Mouse (Mus musculus) cerebellum, adult 11-12 months (tissue): ENCODE results near the gene Prom1.
A peak's percentile ranks its signal among the peaks of the same experiment; 100 is the strongest.

Experiments
- DNase-seq: peaks from one replicate; pipeline ENCODE4 v3.0.0; 2022

Prom1 gene

DNA sequence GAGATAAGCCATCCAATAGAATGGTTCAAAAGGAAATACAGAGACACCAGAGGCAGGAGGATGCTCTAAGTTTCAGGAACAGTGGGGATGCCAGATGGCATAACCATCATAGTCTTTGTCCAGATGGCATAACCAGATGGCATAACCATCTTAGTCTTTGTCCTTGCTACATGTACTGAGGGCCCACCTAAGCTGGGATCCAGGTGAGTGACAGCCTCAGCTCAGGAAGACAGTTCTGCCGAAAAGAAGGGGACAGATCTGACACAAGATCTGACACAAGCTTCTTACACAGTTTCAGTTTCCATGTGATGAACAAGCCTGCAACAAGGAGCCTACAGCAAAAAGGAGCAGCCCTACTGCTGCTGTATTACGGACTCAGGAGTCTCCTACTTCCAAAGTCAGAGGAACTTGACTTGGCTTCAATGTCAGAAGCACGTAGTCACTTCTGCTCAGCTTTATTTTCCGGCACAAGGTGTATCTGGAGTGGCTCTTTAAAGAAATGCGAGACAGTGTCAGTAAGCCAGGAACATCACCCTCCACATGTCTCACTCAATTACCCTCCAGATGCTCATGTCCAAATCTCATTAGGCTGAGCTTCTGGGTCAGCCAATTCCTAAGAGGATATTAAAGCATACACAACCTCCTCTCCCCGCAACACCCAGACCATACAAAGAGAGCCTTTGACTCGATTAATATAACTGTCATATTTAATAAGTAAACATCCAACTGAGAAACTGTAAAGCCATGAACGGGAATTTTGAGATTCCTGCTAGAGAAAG lies 21.4 kb downstream of the Prom1 start:
- DNase-seq = no peak

DNA sequence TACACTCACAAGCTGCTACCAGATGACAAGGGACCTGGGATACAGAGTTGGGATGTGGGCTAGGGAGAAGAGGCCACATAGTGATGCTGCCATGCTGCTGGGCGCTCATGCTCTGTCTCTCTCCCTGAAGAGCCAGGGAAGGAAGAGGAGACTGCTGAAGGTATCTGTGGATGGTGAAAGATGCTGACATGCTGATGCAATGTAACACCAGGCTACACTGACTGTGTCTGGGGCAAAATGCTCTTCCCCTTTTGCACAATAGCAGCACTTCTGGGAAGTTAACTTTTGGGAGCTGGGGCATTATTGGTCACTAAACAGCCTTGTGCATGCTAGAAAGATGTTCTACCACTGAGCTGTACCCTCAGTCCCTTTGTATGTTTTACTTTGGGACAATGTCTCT lies 26.4 kb downstream of the Prom1 start:
- DNase-seq = no peak

DNA sequence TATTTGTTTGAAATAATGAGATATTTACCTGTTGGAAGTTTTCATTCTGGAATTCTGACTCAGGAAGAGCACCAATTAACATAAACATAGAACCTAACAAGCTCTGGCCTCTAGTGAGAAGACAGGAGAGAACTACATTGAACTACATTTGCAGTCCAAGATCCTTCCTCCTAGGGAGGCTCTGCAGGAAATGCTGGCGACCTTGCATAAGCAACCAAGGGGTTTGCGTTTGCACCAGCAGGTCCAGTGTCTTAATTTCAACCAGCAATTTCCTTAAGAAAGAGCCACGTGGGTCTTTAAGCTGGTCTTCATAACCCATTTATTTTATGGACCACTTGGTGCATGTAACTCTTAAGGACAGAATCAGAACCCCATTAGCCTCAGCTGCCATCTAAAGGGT lies 28.2 kb downstream of the Prom1 start:
- no peak for DNase-seq

DNA sequence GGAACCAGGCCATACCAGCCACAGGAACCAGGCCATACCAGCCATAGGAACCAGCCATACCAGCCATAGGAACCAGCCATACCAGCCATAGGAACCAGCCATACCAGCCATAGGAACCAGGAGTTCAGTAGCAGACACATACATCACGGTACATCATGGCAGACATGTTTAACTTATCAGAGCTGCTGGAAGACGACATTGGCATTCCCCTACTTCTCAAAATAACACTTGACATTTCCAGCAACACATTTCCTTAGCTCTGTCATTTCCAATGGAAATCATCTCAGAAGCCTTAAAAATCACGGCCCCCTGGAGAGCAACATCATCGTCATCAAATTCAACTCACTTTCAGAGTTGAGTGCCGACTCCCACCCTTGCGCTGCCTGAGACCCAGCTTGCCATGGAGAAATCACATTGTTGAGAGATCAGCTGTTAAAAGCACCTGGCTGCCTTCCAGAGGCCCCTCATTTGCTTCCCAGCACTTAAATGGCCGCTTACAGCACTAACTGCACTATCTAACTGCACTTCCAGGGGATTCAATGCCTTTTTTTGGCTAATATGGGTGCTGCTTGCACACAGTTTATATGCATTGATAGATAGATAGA lies 31.2 kb downstream of the Prom1 start:
- DNase-seq = no peak

DNA sequence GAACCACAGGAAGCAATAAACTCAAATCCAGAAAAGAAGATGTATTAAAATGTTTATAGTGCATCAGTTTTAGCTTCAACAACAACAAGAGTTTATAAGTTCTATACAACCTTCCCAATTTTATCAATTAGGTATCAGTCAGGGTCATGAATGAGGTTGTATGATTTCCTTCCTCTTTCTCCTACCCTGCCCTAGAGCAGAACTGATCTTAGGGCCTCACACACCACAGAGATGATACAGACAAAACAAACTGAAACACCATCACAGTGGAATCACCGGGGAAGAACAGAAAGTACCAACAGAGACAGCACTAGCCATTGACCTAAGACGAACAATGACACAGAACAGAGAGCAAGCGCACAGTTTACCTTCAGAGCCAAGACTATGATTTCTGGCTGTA lies 43.6 kb downstream of the Prom1 start:
- no peak for DNase-seq

DNA sequence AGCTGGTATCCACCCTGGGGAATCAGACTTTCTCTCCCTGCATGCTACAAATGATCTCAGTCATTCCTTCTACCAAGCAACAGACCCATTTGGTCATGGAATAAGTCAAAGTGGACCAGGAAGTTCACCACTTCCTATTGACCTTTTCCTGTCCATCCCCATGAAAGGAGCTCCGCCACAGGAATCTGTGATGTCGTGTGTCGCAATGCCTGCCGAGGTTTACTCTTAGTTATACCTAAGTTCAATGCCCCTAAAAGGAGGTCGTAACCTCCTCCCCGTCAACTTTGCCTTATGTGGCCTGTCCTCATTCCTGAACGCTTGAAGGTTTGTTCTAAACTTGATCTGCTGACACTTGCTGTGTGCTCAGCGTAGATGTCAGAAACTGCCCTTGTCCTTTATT lies 51.6 kb downstream of the Prom1 start:
- DNase-seq = no peak

DNA sequence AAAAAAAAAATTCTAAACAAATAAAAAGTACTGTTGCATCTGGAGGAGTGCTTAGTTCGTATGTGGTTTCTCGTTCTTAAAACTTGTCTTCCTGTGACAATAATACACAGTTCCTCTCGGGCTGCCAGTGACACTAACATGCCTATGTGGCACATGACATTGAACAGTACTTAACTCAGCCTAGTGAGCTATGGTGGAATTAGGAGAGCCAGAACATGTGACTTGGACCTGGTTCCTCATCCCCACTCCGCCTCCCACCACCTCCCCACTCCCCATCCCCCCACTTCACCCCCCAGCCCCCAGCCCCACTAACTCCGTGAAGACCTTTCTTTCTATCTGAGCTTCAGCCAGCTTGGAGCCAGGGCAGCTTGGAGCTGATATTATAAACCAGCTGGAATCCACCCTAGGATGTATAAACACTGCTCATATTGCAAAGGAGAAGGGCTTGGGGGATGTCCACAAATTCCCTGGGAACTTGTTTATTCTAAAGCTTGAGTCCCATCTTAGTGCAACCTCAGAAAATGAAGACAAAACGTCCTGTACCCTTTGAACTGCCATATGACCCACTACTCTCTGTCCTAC lies 52.3 kb downstream of the Prom1 start:
- DNase-seq = no peak

DNA sequence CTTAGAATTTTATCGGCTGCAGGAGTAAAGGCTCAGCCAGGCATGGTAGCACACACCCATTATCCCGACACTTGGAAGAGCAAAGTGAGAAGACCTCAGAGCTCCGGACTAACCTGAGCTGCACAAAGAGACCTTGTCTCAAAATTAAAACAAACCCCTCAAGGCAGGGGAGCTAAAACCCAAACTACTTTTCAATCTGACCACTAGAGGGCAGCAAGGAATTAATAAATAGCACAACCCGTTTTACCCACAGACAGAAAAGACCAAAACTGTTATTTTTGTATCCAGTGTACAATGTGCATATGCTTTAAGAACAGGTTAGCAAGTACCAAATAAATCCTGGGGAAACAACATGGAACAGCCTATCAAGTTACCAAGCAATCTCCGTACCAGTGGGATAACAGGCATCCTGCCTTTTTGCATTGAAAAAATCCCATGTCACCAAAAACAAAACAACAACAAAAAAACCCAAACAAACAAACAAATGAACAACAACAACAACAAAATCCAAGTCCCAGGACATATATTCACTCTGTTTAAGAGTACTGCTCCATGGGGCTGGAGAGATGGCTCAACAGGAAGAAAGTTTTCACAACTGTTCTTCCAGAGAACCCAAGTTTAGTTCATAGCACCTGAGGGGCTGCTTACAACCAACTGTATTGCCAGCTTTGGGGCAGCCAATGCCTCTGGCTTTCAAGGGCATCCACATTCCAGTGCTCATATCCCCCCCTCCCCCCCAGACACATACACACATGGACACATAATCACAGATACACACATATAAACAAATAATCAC lies 53.1 kb downstream of the Prom1 start:
- no peak for DNase-seq

DNA sequence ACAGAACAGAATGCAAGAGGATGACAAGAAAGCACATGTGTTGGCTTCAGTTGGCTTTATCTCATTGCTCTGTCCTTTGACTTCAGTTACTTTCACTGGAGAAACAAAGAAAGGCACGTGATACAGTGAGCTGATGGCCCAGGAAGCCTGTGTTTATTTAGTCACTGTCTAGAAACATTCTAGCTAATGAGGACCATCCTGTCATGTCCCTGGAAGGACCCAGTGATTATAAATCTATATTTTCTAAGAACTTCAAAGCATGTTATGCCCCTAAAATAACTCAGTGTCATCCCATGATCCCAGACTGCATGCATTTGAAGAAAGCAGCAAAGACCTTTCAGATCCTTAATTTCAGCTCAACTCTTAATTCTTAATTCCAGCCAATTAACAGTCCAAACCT lies 60.1 kb downstream of the Prom1 start:
- DNase-seq = no peak

DNA sequence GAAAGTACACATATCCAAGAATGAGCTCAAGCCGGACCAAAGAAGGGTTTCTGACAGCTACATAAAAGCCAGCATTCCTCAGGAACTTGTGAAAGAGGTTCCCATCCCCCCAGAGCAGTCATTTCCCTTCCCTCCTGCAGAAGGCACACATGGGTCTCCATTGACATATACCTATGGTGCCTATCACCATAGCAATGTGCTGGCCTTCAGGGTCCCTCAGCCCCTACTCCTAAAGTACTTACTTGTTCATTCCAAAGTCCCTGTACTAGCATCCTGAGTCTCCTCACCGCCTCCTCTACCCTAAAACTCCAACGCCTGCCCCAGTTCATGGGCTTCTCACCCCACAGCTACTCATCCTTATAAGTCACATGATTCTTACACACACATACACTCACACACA lies 60.8 kb downstream of the Prom1 start:
- no peak for DNase-seq

DNA sequence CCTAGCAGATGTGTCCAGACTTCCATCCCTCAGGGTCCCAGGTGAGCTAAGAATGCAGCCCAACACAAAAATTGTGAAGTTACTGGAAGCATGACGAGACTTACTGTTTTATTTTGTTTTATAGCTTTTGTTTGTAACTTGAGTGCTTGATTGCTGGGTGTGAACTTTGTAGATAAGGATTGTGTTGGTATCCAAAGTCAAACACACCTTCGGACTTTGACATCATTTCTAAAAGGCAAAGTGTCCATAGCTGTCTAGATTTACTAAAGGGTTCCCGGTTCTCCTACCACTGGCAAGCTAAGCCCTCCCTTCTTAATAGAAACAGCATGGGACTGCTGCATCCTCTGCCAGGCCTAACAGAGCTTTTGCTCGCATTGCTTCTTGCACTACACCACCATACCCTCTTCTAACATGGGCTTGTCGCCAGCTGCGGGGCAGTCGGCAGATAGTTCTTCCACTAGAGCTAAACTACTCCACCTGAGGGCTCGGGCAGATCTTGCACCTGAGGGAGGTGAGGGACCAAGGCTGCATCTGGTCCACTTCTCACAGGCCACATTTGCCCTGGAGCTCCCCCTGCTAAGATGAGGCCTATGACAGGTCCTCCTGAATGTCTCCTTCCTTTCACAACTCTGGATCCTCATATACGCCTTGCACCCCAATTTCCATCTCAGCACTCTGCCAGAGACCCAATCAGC lies 103.4 kb downstream of the Prom1 start:
- DNase-seq = no peak

DNA sequence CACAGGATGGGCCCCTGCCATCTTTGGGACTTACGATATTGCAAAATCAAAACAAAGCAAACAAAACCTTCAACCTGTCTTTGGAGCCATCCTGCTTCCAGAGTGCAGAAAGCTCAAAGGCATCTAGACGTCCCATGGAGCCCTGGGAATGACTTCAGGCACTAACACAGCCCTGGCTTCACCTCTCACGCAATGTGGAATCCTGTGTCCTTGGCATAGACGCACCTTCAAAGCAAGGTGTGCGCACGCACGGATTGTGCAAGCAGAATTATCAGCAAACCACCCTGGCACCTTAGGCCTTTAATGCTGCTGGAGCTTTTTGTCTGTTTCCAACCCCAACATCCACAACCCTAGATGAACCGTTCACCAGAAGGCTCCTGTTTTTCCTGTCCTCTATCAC lies 104.2 kb downstream of the Prom1 start:
- no peak for DNase-seq

DNA sequence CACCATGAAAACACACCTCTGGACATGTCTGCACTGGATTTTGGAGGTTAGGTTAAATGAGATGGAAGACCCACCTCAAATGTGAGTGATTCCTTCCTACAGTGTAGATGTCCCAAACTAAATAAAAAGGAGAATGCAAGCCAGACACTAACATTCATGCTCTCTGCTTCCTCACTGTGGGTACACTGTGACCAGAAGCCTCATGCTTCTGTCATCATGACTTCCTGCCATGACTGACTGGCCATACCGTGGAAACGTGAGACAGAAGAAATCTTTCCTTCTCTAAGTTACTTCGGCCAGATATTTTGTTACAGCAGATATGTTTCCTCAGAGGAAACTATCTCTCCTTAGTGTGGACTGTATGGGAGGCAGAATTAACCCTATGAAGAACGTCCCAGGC lies 105.7 kb downstream of the Prom1 start:
- DNase-seq = no peak

DNA sequence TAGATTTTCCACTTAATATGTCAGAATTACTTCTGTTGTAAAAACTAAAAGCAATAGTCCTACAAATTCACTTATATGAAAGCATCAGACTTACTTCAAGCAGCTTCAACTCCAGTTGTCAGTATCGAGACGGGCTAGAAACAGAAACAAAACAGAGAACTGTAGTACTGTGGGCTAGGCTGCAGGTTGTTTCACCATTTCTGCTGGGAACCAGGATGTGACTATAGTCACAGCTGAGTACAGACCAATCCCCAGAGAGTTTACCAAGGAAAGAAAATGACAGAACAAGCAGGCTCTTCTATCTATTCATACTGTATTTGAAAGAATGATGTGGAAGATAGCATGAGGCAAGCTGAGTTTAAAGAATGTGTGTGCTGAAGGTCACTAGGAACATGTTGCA lies 106.9 kb downstream of the Prom1 start:
- no peak for DNase-seq

DNA sequence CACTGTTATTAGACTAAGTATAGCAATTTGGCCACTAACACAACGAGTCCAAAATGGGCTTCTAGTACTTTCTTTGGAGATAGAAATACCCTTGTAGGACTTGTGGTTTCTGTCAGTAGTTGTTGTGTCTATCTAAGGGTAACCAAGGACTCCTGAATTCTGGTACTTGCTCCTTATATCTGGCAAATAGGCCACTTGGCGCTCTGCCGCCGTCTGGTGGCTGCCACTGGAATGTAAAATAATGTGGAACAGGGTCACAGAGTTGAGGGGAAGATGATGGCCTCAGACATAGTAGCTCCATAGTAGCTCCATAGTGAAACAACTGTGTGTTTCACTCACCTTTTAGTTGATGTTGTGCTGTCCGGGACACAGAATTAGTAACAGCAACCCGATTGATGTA lies 111.5 kb downstream of the Prom1 start:
- DNase-seq = peak; percentile 17

DNA sequence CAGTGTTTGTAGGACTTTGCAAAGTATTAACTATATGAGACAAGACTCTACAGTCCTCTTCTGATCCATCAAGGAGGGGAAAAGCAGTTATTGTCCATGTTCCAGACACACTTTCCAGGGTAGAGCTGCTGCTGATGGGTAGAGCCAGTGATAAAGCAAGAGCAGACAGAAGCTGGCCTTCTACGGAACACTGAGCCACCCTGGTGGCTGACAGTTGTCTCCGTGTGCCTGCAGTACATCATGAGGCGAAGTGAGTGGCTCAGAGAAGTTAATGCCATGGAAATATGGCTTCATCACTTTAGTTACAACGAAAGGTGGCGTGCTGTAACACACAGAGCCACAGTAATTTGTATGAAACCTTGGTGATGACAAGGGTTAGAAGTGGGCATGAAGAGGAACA lies 112.8 kb downstream of the Prom1 start:
- DNase-seq = no peak

DNA sequence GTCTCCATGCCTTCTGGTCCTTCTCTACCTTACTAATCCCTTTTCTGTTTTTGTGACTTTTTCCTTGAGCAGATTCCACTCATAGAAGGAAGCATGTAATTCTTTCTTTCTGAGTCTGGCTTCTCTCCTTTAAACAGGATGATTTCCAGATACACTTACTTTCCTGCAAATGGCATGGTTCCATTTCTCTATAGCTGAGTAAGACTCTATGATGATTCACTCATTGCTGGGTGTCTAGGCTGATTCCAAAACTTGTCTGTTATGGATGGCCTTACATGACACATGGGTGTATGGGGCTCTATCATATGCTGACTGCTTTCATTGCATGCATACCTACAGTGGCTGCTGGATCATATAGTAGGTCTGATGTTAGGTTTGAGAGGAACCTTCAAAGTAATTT lies 115.6 kb downstream of the Prom1 start:
- DNase-seq = no peak

DNA sequence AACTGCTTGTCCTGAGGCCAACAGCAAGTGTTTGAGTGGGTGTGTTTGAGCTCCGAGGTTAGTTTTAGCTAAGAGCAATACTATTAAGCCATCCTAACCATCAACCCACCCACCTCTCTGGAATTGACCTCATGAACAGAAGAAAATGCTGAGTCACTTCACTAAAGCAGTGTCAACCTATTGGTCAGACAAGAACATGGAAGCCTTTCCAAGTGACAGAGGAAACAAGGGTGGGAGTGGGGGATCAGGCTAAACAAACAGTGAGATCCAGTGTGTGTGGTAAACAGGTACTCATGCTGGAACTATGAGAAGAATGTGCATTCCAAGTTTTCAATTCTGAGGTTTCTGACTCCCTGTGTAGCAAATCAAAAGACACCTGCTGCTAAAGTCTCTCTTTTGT lies 118.9 kb downstream of the Prom1 start:
- no peak for DNase-seq

DNA sequence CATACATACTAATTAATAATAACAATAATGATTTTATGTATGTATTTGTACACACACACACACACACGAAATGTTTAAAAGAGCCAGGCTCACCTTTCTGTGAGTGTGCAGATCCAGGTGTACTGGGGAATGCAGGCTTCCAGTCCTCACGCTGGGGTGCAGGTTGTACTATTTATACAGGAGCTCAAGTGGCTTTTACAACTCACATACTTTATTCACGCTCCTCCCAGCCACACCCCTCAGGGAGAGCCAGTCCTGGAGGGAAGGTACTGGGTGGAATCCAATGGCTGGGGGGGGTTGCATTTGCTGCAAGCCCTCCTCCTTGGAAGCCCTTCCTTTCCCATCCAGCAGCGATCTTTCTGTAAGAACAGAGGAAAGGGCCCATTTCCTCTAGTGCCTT lies 120.2 kb downstream of the Prom1 start, which contains the start of gene Fgfbp1:
TSS of gene Fgfbp1 (minus strand) at position 160 of the 400 bp plus-strand sequence.
- DNase-seq = no peak

DNA sequence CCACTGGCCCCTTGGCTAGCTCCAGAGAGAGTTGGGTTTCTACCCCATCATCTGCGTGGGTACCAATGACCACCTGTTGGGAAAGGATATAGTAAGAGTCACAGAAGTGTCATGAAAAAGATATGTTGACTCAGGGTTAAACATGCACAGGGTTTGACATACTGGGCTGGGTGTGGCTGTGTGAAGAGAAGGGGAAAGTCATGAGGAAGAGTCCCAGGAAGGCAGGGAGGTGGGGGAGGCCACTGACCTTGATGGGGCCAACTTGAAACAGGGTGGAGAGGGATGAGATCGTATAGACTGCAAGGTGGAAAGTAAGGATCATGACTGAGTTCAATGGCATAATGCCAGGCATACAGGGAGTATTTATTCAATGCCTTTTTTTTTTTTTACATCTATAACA lies 121.4 kb downstream of the Prom1 start:
- no peak for DNase-seq

DNA sequence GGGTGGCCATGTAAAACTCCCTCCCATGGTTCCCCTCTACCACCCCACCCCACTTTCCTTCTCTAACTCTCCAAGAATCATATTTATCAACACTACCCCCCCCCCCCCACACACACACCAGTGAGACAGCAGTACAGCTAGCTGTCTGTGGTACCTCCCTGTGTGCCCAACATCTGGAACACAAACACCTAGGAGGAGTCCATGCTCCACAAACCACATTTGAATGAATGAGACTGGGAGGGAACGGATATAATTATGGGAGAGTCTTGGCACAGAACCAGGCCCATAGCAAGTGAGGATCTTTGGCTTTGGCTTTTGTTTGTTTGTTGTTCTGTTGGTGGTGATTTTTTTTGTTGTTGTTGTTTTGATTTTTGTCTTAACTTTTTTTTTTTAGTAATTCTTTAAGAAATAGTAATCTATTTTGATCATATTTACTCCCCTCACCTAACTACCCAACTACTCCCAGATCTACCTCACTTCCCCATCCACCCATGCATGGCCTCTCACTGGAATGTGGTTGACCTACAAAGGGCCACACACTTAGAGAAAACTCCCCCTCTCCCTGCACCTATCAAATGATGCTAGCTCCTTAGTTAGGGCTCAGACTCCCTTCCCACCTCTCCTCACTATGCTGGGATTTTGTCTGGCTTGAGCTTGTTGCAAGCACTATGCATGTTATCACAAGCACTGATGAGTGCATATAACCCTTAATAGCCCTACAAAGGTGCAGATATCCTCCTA lies 124.8 kb downstream of the Prom1 start:
- DNase-seq = no peak

DNA sequence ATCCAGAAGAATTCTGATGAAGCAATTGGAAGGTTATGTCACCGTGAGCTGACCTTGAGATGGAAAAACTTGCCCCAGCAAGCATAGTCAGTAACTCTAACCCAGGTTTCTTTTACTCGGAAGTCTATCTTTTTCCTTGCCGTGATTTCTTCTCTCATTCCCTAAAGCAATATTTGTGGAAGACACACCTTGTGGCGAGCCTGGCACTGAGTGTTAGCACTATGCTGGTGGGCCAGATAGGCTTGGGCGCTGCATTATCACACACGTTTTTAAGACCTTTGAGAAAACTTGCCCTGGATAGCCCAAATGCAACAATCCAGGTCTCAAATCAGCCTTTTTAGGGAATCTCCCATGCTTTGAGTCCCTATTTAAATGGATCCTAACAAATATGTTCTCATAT lies 127.7 kb downstream of the Prom1 start:
- DNase-seq = no peak
